Mouse (Mus musculus): ENCODE measurements around the gene Cd37.

Cd37 gene

GRCm38 (mm10) chr7:45234922-45235571 lies 3.9 kb downstream of the Cd37 start:
- no peak for DNase-seq (ENCODE audit: low spot score in 2 of 2)

- peak in 1 of 2 experiments; percentile 29 for DNase-seq (ENCODE audit: low spot score in 2 of 2)
Observed at GRCm38 (mm10) chr7:45234333-45234841, 4.5 kb downstream of the Cd37 start.

- peak; percentile 65 to 69 for DNase-seq (ENCODE audit: low spot score in 2 of 2)
Observed at GRCm38 (mm10) chr7:45233580-45234332, 5.2 kb downstream of the Cd37 start.

GRCm38 (mm10) chr7:45232716-45233465 lies 6.0 kb downstream of the Cd37 start:
- DNase-seq (ENCODE audit: low spot score in 2 of 2): no peak

GRCm38 (mm10) chr7:45231941-45232340 lies 7.0 kb downstream of the Cd37 start:
- DNase-seq (ENCODE audit: low spot score in 2 of 2): no peak

GRCm38 (mm10) chr7:45231192-45231591 lies 7.7 kb downstream of the Cd37 start:
- DNase-seq (ENCODE audit: low spot score in 2 of 2): no peak

GRCm38 (mm10) chr7:45229459-45230203 lies 9.3 kb downstream of the Cd37 start:
- DNase-seq (ENCODE audit: low spot score in 2 of 2): peak; percentile 80 to 85

GRCm38 (mm10) chr7:45229046-45229445 lies 9.9 kb downstream of the Cd37 start:
- DNase-seq (ENCODE audit: low spot score in 2 of 2): no peak

- DNase-seq (ENCODE audit: low spot score in 2 of 2): no peak
Observed at GRCm38 (mm10) chr7:45228548-45228947, 10.4 kb downstream of the Cd37 start.

GRCm38 (mm10) chr7:45226421-45226820 lies 12.5 kb downstream of the Cd37 start:
- no peak for DNase-seq (ENCODE audit: low spot score in 2 of 2)

- no peak for DNase-seq (ENCODE audit: low spot score in 2 of 2)
Observed at GRCm38 (mm10) chr7:45224826-45225225, 14.1 kb downstream of the Cd37 start.

- peak in 1 of 2 experiments; percentile 44 for DNase-seq (ENCODE audit: low spot score in 2 of 2)
Observed at GRCm38 (mm10) chr7:45221680-45222079, 17.2 kb downstream of the Cd37 start.

GRCm38 (mm10) chr7:45216442-45217183 lies 22.3 kb downstream of the Cd37 start:
- no peak for DNase-seq (ENCODE audit: low spot score in 2 of 2)

GRCm38 (mm10) chr7:45215673-45216441 lies 23.1 kb downstream of the Cd37 start, which contains the start of gene Tead2:
TSS of gene Tead2 (plus strand) at chr7:45215753.
- DNase-seq (ENCODE audit: low spot score in 2 of 2): no peak

- DNase-seq (ENCODE audit: low spot score in 2 of 2): no peak
Observed at GRCm38 (mm10) chr7:45213708-45214107, 25.2 kb downstream of the Cd37 start.

- DNase-seq (ENCODE audit: low spot score in 2 of 2): no peak
Observed at GRCm38 (mm10) chr7:45212356-45212755, 26.6 kb downstream of the Cd37 start.

GRCm38 (mm10) chr7:45211851-45212251 lies 27.1 kb downstream of the Cd37 start, which contains the start of gene Dkkl1:
TSS of gene Dkkl1 (minus strand) at chr7:45212147.
- no peak for DNase-seq (ENCODE audit: low spot score in 2 of 2)

- DNase-seq (ENCODE audit: low spot score in 2 of 2): no peak
Observed at GRCm38 (mm10) chr7:45211070-45211469, 27.8 kb downstream of the Cd37 start.

- no peak for DNase-seq (ENCODE audit: low spot score in 2 of 2)
Observed at GRCm38 (mm10) chr7:45208260-45208659, 30.7 kb downstream of the Cd37 start.
